Mouse (Mus musculus) heart, embryonic 13.5 days (tissue): Measurements from ENCODE around the gene Rtbdn. TPM values are rescaled to one million over a fixed set of nuclear protein-coding genes. Genes with fewer than 3 reads are reported as not detected.
A peak's percentile ranks its signal among the peaks of the same experiment; 100 is the strongest.
"Not testable (repeated sequence)": the region's sequence is repeated elsewhere in the genome, so short reads cannot be mapped to it uniquely, and the experiment has no call there.

Experiments
- ATAC-seq: fragments of 200-750 bp; cut with Nextera tagmentation; 2 replicates; pipeline ENCODE4 v1.8.0; 2017; ENCODE audit warnings: moderate TSS enrichment; ENCODE audit not compliant: insufficient number of reproducible peaks, low FRiP score, low TSS enrichment; ENCODE audit errors: extremely low read depth
- H3K27ac ChIP-seq: fragments of 300-500 bp; sonication (generic); replicated peaks from 2 replicates; pipeline ENCODE4 v1.5.1; 2015; ENCODE audit warnings: moderate library complexity, mild to moderate bottlenecking, inconsistent platforms
- H3K27me3 ChIP-seq: fragments of 300-500 bp; sonication (generic); replicated peaks from 2 replicates; pipeline ENCODE4 v1.6.1; 2015; ENCODE audit warnings: mild to moderate bottlenecking, inconsistent platforms
- H3K36me3 ChIP-seq: fragments of 300-500 bp; sonication (generic); 2 replicates; pipeline ENCODE4 v1.6.1; 2015; ENCODE audit warnings: mild to moderate bottlenecking, inconsistent platforms
- H3K4me1 ChIP-seq: fragments of 300-500 bp; sonication (generic); 2 replicates; pipeline ENCODE4 v1.6.1; 2015; ENCODE audit warnings: inconsistent platforms
- H3K4me2 ChIP-seq: fragments of 300-500 bp; sonication (generic); 2 replicates; pipeline ENCODE4 v1.6.1; 2015; ENCODE audit warnings: inconsistent platforms, mild to moderate bottlenecking, moderate library complexity
- H3K4me3 ChIP-seq: fragments of 300-500 bp; sonication (generic); 2 replicates; pipeline ENCODE4 v1.5.1; 2015; ENCODE audit warnings: moderate library complexity, mild to moderate bottlenecking, inconsistent platforms
- H3K9ac ChIP-seq: fragments of 300-500 bp; sonication (generic); 2 replicates; pipeline ENCODE4 v1.6.1; 2015; ENCODE audit warnings: inconsistent platforms, mild to moderate bottlenecking, moderate library complexity
- H3K9me3 ChIP-seq: fragments of 300-500 bp; sonication (generic); 2 replicates; pipeline ENCODE4 v1.6.1; 2016; ENCODE audit warnings: inconsistent platforms
- WGBS: fragments of 180-500 bp; shearing (Covaris S2); methylation state at CpG from one replicate; pipeline ENCODE4 v1.1.7; 2015; ENCODE audit warnings: mixed read lengths; 5-methylcytosine and 5-hydroxymethylcytosine counted together
- polyA plus RNA-seq: library from polyadenylated mRNA; unstranded; fragments of >200 nt; fragmentation: Nextera tagmentation; extraction: Ambion mirVana; gene quantifications from 2 replicates; pipeline ENCODE4 v1.2.1, GENCODE M21; 2015

Gene Rtbdn
- polyA plus RNA-seq, result 0.17 and 0.32 TPM in 2 replicates

- H3K4me3 ChIP-seq, result peak within 1 kb of the TSS; percentile 51
- 0 out of 2 replicates have a peak within 1 kb of the TSS, but pooled peaks have one; percentile 54 for H3K9ac ChIP-seq
- H3K36me3 ChIP-seq, result no peaks in the 10 kb centered on the region
- H3K27me3 ChIP-seq, result peaks cover 94% of the 10 kb centered on the region
- WGBS, result 12% methylated on average over 17 of the region's 17 CpGs
- H3K9me3 ChIP-seq, result no peaks in the 10 kb centered on the region
- peak within 1 kb of the TSS; percentile 76 for H3K4me2 ChIP-seq
- no peak for ATAC-seq
- H3K4me1 ChIP-seq, result peaks cover 19% of the 10 kb centered on the region
- H3K27ac ChIP-seq, result no peak within 1 kb of the TSS
Measured at GRCm38 (mm10) chr8:84946528-84947240, at the start of gene Rtbdn. Gene Rtbdn (plus strand): TSS chr8:84946991.

GRCm38 (mm10) chr8:84901071-84901470 lies 45.7 kb upstream of the Rtbdn start:
- ATAC-seq, result no peak
- Histone ChIP-seq H3K27ac (peak overlapping the region; percentile 29), H3K36me3 (no peaks in the 10 kb centered on the region), H3K4me2 (peak overlapping the region; percentile 97), H3K9me3 (no peaks in the 10 kb centered on the region), H3K27me3 (peaks cover 22% of the 10 kb centered on the region), H3K9ac (0 out of 2 replicates have a peak overlapping the region, but pooled peaks have one; percentile 37), H3K4me3 (peak overlapping the region; percentile 73; the same call in 1 of the 2 replicates), H3K4me1 (peaks cover 17% of the 10 kb centered on the region)
- 21% methylated on average over 4 of the region's 4 CpGs for WGBS

- H3K27me3 ChIP-seq, result peaks cover 22% of the 10 kb centered on the region
- no peak for ATAC-seq
- H3K4me1 ChIP-seq, result peaks cover 17% of the 10 kb centered on the region
- H3K27ac ChIP-seq, result peak within 1 kb of the TSS; percentile 62
- H3K36me3 ChIP-seq, result no peaks in the 10 kb centered on the region
- peak within 1 kb of the TSS; percentile 97 for H3K4me2 ChIP-seq
- peak within 1 kb of the TSS; percentile 87 for H3K9ac ChIP-seq
- H3K9me3 ChIP-seq, result no peaks in the 10 kb centered on the region
- 43% methylated on average over 3 of the region's 3 CpGs for WGBS
- H3K4me3 ChIP-seq, result peak within 1 kb of the TSS; percentile 73
Measured at GRCm38 (mm10) chr8:84901752-84902151, 45.0 kb upstream of the Rtbdn start, which contains the start of gene Klf1. Gene Klf1 (plus strand): TSS chr8:84901928.

GRCm38 (mm10) chr8:84902367-84902919 lies 44.3 kb upstream of the Rtbdn start:
- ATAC-seq, result no peak

GRCm38 (mm10) chr8:84902920-84903661 lies 43.7 kb upstream of the Rtbdn start:
- peaks cover 17% of the 10 kb centered on the region for H3K4me1 ChIP-seq
- H3K36me3 ChIP-seq, result no peaks in the 10 kb centered on the region
- no peaks in the 10 kb centered on the region for H3K9me3 ChIP-seq
- H3K4me2 ChIP-seq, result peak overlapping the region; percentile 97
- peak overlapping the region; percentile 73 for H3K4me3 ChIP-seq
- peak overlapping the region; percentile 87 for H3K9ac ChIP-seq
- peak; percentile 78 for ATAC-seq
- H3K27ac ChIP-seq, result peak overlapping the region; percentile 62; the same call in 1 of the 2 replicates
- H3K27me3 ChIP-seq, result peaks cover 22% of the 10 kb centered on the region
- WGBS, result under 1% methylated on average over 64 of the region's 68 CpGs

More at GRCm38 (mm10) chr8:84902367-84902919, 44.3 kb upstream of the Rtbdn start:
- H3K9ac ChIP-seq, result peak overlapping the region; percentile 87
- H3K27me3 ChIP-seq, result peaks cover 22% of the 10 kb centered on the region
- H3K36me3 ChIP-seq, result no peaks in the 10 kb centered on the region
- WGBS, result 4% methylated on average over 24 of the region's 24 CpGs
- peaks cover 17% of the 10 kb centered on the region for H3K4me1 ChIP-seq
- peak overlapping the region; percentile 62; the same call in 1 of the 2 replicates for H3K27ac ChIP-seq
- peak overlapping the region; percentile 97 for H3K4me2 ChIP-seq
- H3K4me3 ChIP-seq, result peak overlapping the region; percentile 73
- H3K9me3 ChIP-seq, result no peaks in the 10 kb centered on the region

- ATAC-seq, result no peak
- 85% methylated on average over 7 of the region's 7 CpGs for WGBS
- H3K27me3 ChIP-seq, result peaks cover 29% of the 10 kb centered on the region
- H3K36me3 ChIP-seq, result no peaks in the 10 kb centered on the region
- no peak overlapping the region for H3K4me3 ChIP-seq
- no peak overlapping the region for H3K27ac ChIP-seq
- peaks cover 21% of the 10 kb centered on the region for H3K4me1 ChIP-seq
- H3K9ac ChIP-seq, result no peak overlapping the region
- no peaks in the 10 kb centered on the region for H3K9me3 ChIP-seq
- H3K4me2 ChIP-seq, result no peak overlapping the region
Measured at GRCm38 (mm10) chr8:84904351-84904750, 42.4 kb upstream of the Rtbdn start.

GRCm38 (mm10) chr8:84907037-84907436 lies 39.8 kb upstream of the Rtbdn start:
- peaks cover 16% of the 10 kb centered on the region for H3K4me1 ChIP-seq
- no peak overlapping the region for H3K9ac ChIP-seq
- H3K36me3 ChIP-seq, result no peaks in the 10 kb centered on the region
- no peak for ATAC-seq
- no peak overlapping the region for H3K4me2 ChIP-seq
- H3K27me3 ChIP-seq, result peaks cover 42% of the 10 kb centered on the region
- H3K4me3 ChIP-seq, result no peak overlapping the region
- WGBS, result 91% methylated on average over 9 of the region's 9 CpGs
- H3K9me3 ChIP-seq, result no peaks in the 10 kb centered on the region
- no peak overlapping the region for H3K27ac ChIP-seq

GRCm38 (mm10) chr8:84907493-84907892 lies 39.3 kb upstream of the Rtbdn start:
- H3K27me3 ChIP-seq, result peaks cover 47% of the 10 kb centered on the region
- 73% methylated on average over 8 of the region's 8 CpGs for WGBS
- no peak overlapping the region for H3K9ac ChIP-seq
- no peak overlapping the region for H3K4me3 ChIP-seq
- no peak overlapping the region for H3K27ac ChIP-seq
- no peak for ATAC-seq
- H3K4me1 ChIP-seq, result peaks cover 16% of the 10 kb centered on the region
- H3K36me3 ChIP-seq, result no peaks in the 10 kb centered on the region
- no peak overlapping the region for H3K4me2 ChIP-seq
- H3K9me3 ChIP-seq, result no peaks in the 10 kb centered on the region

- 36% methylated on average over 7 of the region's 7 CpGs for WGBS
- H3K9me3 ChIP-seq, H3K36me3 ChIP-seq, ATAC-seq: not testable (repeated sequence)
- Histone ChIP-seq H3K4me1 (peaks cover 16% of the 10 kb centered on the region), H3K27ac (peak overlapping the region; percentile 52; the same call in 1 of the 2 replicates), H3K4me2 (peak overlapping the region; percentile 91), H3K27me3 (peaks cover 52% of the 10 kb centered on the region), H3K4me3 (peak overlapping the region; percentile 59), H3K9ac (peak overlapping the region; percentile 67)
Measured at GRCm38 (mm10) chr8:84907979-84908378, 38.8 kb upstream of the Rtbdn start.

- 1% methylated on average over 45 of the region's 45 CpGs for WGBS
- Histone ChIP-seq H3K9me3 (no peaks in the 10 kb centered on the region), H3K9ac (peak within 1 kb of the TSS; percentile 85), H3K27ac (peak within 1 kb of the TSS; percentile 52), H3K4me2 (peak within 1 kb of the TSS; percentile 91), H3K4me1 (peaks cover 18% of the 10 kb centered on the region), H3K27me3 (peaks cover 57% of the 10 kb centered on the region), H3K36me3 (no peaks in the 10 kb centered on the region), H3K4me3 (peak within 1 kb of the TSS; percentile 59)
- ATAC-seq, result peak; percentile 86
Measured at GRCm38 (mm10) chr8:84908421-84909161, 38.2 kb upstream of the Rtbdn start, which contains the start of gene Dnase2a. Gene Dnase2a (plus strand): TSS chr8:84908560.
